Mouse (Mus musculus) bone marrow macrophage, adult 2 months (primary cell): ENCODE data around the gene Map4k3.

ENCODE experiments used
- CTCF ChIP-seq: IDR thresholded peaks from 2 replicates; pipeline ENCODE4 v1.5.1; 2012; ENCODE audit warnings: low read depth, mild to moderate bottlenecking, low read length, moderate library complexity
- POLR2A ChIP-seq: IDR thresholded peaks from 2 replicates; pipeline ENCODE4 v1.6.1; 2012; ENCODE audit warnings: mild to moderate bottlenecking, low read depth, low read length, borderline replicate concordance

- TF ChIP-seq CTCF (peak; percentile 97), POLR2A (no peak)
Observed at GRCm38 (mm10) chr17:80560669-80561401, 167.4 kb downstream of the Map4k3 start.
